Mouse (Mus musculus) bone marrow, adult 2 months (tissue): ENCODE measurements around the gene Arhgap25.

Experiments
- CTCF ChIP-seq: fragments of 200-500 bp; IDR thresholded peaks from 2 replicates; pipeline ENCODE4 v1.5.1; 2011; ENCODE audit warnings: low read length, control low read depth; ENCODE audit not compliant: control insufficient read depth, insufficient read depth
- POLR2A ChIP-seq: fragments of 200-500 bp; IDR thresholded peaks from 2 replicates; pipeline ENCODE4 v1.6.1; 2011; ENCODE audit warnings: low read depth, mild to moderate bottlenecking, control low read depth, low read length, borderline replicate concordance; ENCODE audit not compliant: control insufficient read depth

DNA sequence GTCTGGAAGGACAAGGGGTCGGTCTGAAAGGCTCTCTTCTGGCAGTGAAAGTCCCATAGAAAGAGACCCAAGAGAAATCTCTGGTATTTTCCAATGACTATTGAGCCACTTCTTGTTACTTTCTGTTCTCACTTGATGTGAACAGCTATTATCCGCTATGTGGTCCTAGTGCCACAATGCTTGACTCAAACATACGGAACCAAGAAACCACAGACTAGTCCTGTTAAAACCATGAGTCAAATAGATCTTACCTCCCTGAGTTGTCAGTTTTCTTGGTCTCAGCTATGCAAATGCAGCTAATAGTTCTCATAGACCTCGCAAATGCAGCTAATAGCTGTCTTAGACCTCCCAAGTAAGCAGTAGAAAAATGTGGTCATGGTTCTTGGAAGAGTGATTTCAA, 85.8 kb downstream of the Arhgap25 start:
- no peak for TF ChIP-seq POLR2A
- TF ChIP-seq CTCF: no peak
